14 mouse cellular contexts compared by ENCODE assay signal in genomic region chr10:23031491-23032126, GRCm38 (mm10).
"Had no signal": no experiment of that assay in that cellular context is flagged by ENCODE, and none has a peak within 500 bp of the region (broad histone marks: within the 10 kb centered on the region; RNA-seq: fewer than 3 reads in every experiment).

No protein-coding gene starts in this region.

- H3K4me3 ChIP-seq: limb, embryonic 15.5 days; liver, embryonic 12.5 days; megakaryocyte, embryonic 14.5 days; midbrain, embryonic 13.5 days; midbrain, embryonic 15.5 days; neural tube, embryonic 12.5 days; stomach, embryonic 15.5 days had no signal

- H3K9ac ChIP-seq: limb, embryonic 15.5 days; liver, embryonic 12.5 days; liver, embryonic 14.5 days; midbrain, embryonic 13.5 days; midbrain, embryonic 15.5 days; neural tube, embryonic 12.5 days; stomach, embryonic 15.5 days had no signal

- H3K27ac ChIP-seq: limb, embryonic 15.5 days; liver, embryonic 12.5 days; liver, embryonic 14.5 days; macrophage; midbrain, embryonic 13.5 days; midbrain, embryonic 15.5 days; neural tube, embryonic 12.5 days; stomach, embryonic 15.5 days; stomach, postnatal 0 days had no signal

- H3K9me3 ChIP-seq: limb, embryonic 15.5 days; liver, embryonic 12.5 days; megakaryocyte, embryonic 14.5 days; midbrain, embryonic 13.5 days; midbrain, embryonic 15.5 days; neural tube, embryonic 12.5 days; stomach, embryonic 15.5 days had no signal

- H3K4me1 ChIP-seq: limb, embryonic 15.5 days; liver, embryonic 12.5 days; megakaryocyte, embryonic 14.5 days; midbrain, embryonic 13.5 days; midbrain, embryonic 15.5 days; neural tube, embryonic 12.5 days; stomach, embryonic 15.5 days had no signal

- H3K4me2 ChIP-seq: limb, embryonic 15.5 days; liver, embryonic 12.5 days; midbrain, embryonic 11.5 days; midbrain, embryonic 13.5 days; midbrain, embryonic 15.5 days; neural tube, embryonic 12.5 days; stomach, embryonic 15.5 days had no signal

- H3K36me3 ChIP-seq: limb, embryonic 15.5 days; liver, embryonic 12.5 days; midbrain, embryonic 13.5 days; midbrain, embryonic 15.5 days; neural tube, embryonic 12.5 days; stomach, embryonic 15.5 days had no signal

- ATAC-seq: liver, embryonic 12.5 days; midbrain, embryonic 13.5 days; midbrain, embryonic 15.5 days had no signal

- DNase-seq: right cerebral cortex, postnatal 14 days; thymus, adult 2 months; thymus, postnatal 25 days had no signal

- H3K27me3 ChIP-seq: limb, embryonic 15.5 days; liver, embryonic 12.5 days; megakaryocyte, embryonic 14.5 days; midbrain, embryonic 13.5 days; midbrain, embryonic 15.5 days; neural tube, embryonic 12.5 days; stomach, embryonic 15.5 days had no signal
